Mouse (Mus musculus): ENCODE measurements around the gene Ampd2. TPM values are rescaled to one million over a fixed set of nuclear protein-coding genes. Genes with fewer than 3 reads are reported as not detected.

Gene Ampd2
- polyA plus RNA-seq, 1 experiment from 2014 or later = 50.1 TPM

DNA sequence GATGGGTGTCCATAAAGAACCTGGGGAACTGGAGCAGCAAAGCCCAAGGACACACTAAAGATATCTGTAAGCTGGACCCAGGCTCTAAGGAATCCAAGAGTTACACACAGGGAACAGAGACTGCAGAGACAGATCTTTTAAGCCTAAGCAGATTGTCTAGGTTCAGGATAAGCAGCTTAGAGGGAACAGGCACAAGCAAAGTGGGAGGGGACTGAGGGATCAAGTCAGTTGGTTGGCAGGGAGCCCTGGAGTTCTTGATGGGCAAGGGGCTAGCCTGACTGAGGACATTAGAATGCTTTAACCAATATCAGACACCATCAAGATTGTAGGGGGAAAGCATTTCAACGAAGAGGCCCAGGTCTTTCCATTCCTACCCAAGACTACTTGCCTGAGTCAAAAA, 7.7 kb upstream of the Ampd2 start:
- ATAC-seq (ENCODE audit: insufficient number of reproducible peaks, low FRiP score, low TSS enrichment, low read depth) = no peak
- no peak overlapping the region for H3K9ac ChIP-seq
- no peaks in the 10 kb centered on the region for H3K9me3 ChIP-seq
- no peaks in the 10 kb centered on the region for H3K36me3 ChIP-seq
- no peak overlapping the region for H3K4me2 ChIP-seq
- 67% methylated on average over 1 of the region's 1 CpGs for WGBS
- H3K27me3 ChIP-seq = no peaks in the 10 kb centered on the region
- H3K4me3 ChIP-seq = no peak overlapping the region
- H3K27ac ChIP-seq = no peak overlapping the region
- H3K4me1 ChIP-seq = peaks cover 10% of the 10 kb centered on the region

DNA sequence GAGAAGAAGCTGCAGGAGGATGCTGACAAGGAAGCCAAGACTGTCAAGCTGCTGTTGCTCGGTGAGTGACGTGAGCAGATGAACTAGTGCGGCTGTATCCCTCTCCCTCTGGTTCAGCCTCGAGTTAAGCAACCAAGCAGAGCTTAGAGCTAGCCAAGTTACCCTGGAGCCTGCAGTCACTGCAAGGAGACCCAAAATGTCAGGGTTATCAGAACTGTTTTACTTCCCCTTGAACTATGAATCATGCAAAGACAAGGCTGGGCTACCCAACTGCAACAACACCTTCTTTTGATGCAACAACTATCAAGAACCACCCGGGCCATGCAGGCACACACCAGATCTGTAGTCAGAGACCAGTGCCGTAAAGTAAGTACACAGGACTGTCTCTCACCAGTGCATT, 6.9 kb upstream of the Ampd2 start:
- ATAC-seq (ENCODE audit: insufficient number of reproducible peaks, low FRiP score, low TSS enrichment, low read depth) = no peak
- Histone ChIP-seq H3K4me1 (peaks cover 15% of the 10 kb centered on the region), H3K27me3 (no peaks in the 10 kb centered on the region), H3K4me3 (no peak overlapping the region), H3K9me3 (no peaks in the 10 kb centered on the region), H3K9ac (no peak overlapping the region), H3K36me3 (no peaks in the 10 kb centered on the region), H3K4me2 (no peak overlapping the region), H3K27ac (no peak overlapping the region)
- 61% methylated on average over 6 of the region's 6 CpGs for WGBS

DNA sequence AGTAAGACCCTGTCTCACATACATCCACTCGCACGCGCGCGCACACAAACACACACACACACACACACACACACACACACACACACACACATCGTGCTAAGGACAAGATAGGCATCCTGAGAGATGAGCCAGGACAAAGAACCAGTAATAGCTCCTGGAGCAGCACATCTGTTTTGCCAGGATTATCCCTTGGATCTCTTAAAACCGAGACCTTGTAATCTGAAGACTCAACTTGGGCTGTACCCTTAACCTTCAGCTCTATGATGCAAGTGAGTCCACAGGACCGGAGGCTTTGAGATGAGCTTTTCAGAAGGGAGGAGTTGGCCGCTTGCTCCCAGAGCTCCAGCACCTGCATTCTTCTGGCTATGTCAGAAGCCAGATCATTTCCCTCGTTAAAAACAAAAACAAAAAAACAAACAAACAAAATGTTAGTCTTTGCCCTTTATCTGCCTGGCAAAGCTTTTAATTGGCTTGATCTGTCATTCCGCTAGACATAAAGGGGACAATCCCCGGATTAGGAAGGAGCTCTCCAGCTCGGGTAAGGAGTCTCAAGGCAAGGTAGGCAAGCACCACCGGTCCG, 6.2 kb upstream of the Ampd2 start, which contains the start of gene Gnat2:
Gnat2 (plus strand) TSS at position 254 of the 580 bp plus-strand sequence.
- Histone ChIP-seq H3K27me3 (no peaks in the 10 kb centered on the region), H3K27ac (no peak within 1 kb of the TSS), H3K4me2 (no peak within 1 kb of the TSS), H3K36me3 (no peaks in the 10 kb centered on the region), H3K4me3 (no peak within 1 kb of the TSS), H3K9ac (no peak within 1 kb of the TSS), H3K4me1 (peaks cover 17% of the 10 kb centered on the region), H3K9me3 (no peaks in the 10 kb centered on the region)
- ATAC-seq (ENCODE audit: insufficient number of reproducible peaks, low FRiP score, low TSS enrichment, low read depth) = no peak
- WGBS = 73% methylated on average over 15 of the region's 15 CpGs

DNA sequence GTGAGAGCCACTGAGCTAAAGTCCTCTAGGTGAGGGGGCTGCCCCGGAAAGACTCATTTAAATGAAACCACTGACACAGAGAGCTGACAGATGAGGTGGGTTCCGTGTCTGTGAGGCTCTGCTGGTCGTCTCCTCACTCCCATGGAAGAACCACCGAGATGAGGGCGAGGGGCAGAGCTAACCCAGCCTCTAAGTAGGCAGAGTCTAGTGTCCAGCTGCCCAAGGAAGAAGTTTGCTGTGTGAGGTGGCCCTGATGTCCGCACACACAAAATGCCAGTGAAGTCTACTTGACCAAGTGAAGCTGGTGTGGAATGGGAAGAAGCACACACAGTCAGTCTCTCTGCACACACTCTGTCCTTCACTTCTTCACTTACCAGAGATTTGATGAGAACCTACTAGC, 5.6 kb upstream of the Ampd2 start:
- H3K9ac ChIP-seq = no peak overlapping the region
- H3K27ac ChIP-seq = no peak overlapping the region
- peaks cover 23% of the 10 kb centered on the region for H3K4me1 ChIP-seq
- H3K27me3 ChIP-seq = no peaks in the 10 kb centered on the region
- no peaks in the 10 kb centered on the region for H3K36me3 ChIP-seq
- no peak overlapping the region for H3K4me2 ChIP-seq
- no peak for ATAC-seq (ENCODE audit: insufficient number of reproducible peaks, low FRiP score, low TSS enrichment, low read depth)
- 70% methylated on average over 6 of the region's 6 CpGs for WGBS
- no peak overlapping the region for H3K4me3 ChIP-seq
- H3K9me3 ChIP-seq = no peaks in the 10 kb centered on the region

DNA sequence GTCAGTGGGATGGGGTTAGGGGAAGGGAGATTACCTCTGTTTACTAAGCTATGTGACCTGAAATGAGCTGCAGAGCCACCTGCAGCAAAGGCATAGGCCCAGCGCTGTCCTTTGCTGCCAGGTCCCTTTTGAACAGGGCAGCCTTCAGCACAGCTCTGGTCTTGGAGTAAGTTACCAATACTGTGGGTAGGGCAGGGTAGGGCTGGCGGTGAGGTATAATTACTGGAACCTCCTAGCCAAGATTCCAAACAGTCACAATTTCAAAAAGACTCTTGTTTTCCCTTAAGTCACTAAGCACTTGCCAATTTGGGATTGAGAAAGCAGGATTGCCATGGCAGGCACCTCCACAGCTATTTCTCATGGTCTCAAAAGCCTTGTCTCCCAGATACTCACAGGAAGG, 4.1 kb upstream of the Ampd2 start:
- Histone ChIP-seq H3K4me1 (peaks cover 33% of the 10 kb centered on the region), H3K4me2 (no peak overlapping the region), H3K27me3 (no peaks in the 10 kb centered on the region), H3K9me3 (no peaks in the 10 kb centered on the region), H3K36me3 (no peaks in the 10 kb centered on the region), H3K9ac (no peak overlapping the region), H3K4me3 (no peak overlapping the region), H3K27ac (no peak overlapping the region)
- WGBS = 69% methylated on average over 2 of the region's 2 CpGs
- no peak for ATAC-seq (ENCODE audit: insufficient number of reproducible peaks, low FRiP score, low TSS enrichment, low read depth)

DNA sequence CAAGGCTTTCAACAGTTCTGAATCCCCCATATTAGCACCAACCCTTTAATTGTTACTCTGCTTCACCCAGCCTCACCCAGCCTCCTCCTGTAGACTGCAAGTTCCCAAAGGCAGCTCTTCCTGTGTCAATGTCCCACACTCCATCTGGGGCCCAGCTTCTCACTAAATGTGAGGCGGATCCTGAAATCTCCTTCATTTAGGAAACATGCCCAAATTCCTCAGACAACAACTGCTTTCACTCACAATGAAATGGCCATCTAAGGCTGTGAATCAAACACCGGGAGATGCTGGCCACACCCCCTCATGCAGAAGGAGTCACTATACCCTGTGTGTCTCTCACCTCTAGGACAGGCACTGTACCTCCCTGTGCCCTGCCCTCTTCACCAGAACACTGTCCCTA, 3.5 kb upstream of the Ampd2 start:
- no peak overlapping the region for H3K9ac ChIP-seq
- H3K4me1 ChIP-seq = peaks cover 35% of the 10 kb centered on the region
- no peaks in the 10 kb centered on the region for H3K27me3 ChIP-seq
- ATAC-seq (ENCODE audit: insufficient number of reproducible peaks, low FRiP score, low TSS enrichment, low read depth) = no peak
- H3K9me3 ChIP-seq = no peaks in the 10 kb centered on the region
- H3K27ac ChIP-seq = no peak overlapping the region
- no peaks in the 10 kb centered on the region for H3K36me3 ChIP-seq
- 32% methylated on average over 2 of the region's 2 CpGs for WGBS
- no peak overlapping the region for H3K4me2 ChIP-seq
- no peak overlapping the region for H3K4me3 ChIP-seq

- H3K4me1 ChIP-seq = peaks cover 45% of the 10 kb centered on the region
These were observed 2.5 kb upstream of the Ampd2 start for GRCm38 (mm10) chr3:108088842-108089380.

GRCm38 (mm10) chr3:108087329-108087728, 878 bp upstream of the Ampd2 start:
- no peaks in the 10 kb centered on the region for H3K9me3 ChIP-seq
- no peak for ATAC-seq (ENCODE audit: insufficient number of reproducible peaks, low FRiP score, low TSS enrichment, low read depth)
- 87% methylated on average over 3 of the region's 3 CpGs for WGBS
- peak overlapping the region; percentile 13; the same call in 1 of the 2 replicates for H3K27ac ChIP-seq
- no peaks in the 10 kb centered on the region for H3K36me3 ChIP-seq
- no peak overlapping the region for H3K9ac ChIP-seq
- H3K27me3 ChIP-seq = no peaks in the 10 kb centered on the region
- H3K4me2 ChIP-seq = peak overlapping the region; percentile 99; the same call in 1 of the 2 replicates
- H3K4me1 ChIP-seq = peaks cover 61% of the 10 kb centered on the region
- no peak overlapping the region for H3K4me3 ChIP-seq

More at GRCm38 (mm10) chr3:108088842-108089380, 2.5 kb upstream of the Ampd2 start:
- Histone ChIP-seq H3K27me3 (no peaks in the 10 kb centered on the region), H3K27ac (peak overlapping the region; percentile 12; the same call in 1 of the 2 replicates), H3K36me3 (no peaks in the 10 kb centered on the region), H3K9me3 (no peaks in the 10 kb centered on the region), H3K4me2 (no peak overlapping the region), H3K9ac (no peak overlapping the region), H3K4me3 (no peak overlapping the region)
- no peak for ATAC-seq (ENCODE audit: insufficient number of reproducible peaks, low FRiP score, low TSS enrichment, low read depth)
- WGBS = 34% methylated on average over 5 of the region's 5 CpGs

GRCm38 (mm10) chr3:108085721-108086469, 556 bp downstream of the Ampd2 start:
- Histone ChIP-seq H3K4me2 (peak overlapping the region; percentile 99), H3K36me3 (peaks cover under 1% of the 10 kb centered on the region; the same call in 1 of the 2 replicates), H3K4me1 (peaks cover 74% of the 10 kb centered on the region), H3K4me3 (peak overlapping the region; percentile 68), H3K9me3 (no peaks in the 10 kb centered on the region), H3K9ac (peak overlapping the region; percentile 69), H3K27ac (peak overlapping the region; percentile 89), H3K27me3 (no peaks in the 10 kb centered on the region)
- peak; percentile 76 for ATAC-seq (ENCODE audit: insufficient number of reproducible peaks, low FRiP score, low TSS enrichment, low read depth)
- WGBS = under 1% methylated on average over 31 of the region's 31 CpGs

DNA sequence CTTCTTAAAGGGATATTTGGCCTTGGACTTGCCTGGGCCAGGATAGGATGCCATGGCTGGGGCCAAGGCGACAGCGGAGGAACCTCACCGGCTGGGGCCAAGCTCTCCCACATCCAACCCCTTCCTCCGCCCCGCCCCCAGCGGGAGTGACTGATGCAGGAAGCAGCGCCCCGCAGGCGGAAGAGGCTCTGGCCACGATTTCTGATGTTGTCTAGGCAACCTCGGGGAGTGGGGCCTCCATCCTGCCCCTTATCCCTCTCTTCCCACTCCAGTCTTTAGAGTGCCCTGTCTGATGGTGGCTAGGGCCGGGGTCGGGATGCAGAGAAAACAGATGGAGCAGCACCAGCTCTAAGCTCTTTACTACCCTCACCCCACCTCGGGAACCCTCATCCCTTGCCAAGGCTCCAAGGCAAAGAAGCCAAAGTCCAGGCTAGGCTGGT, 1.1 kb downstream of the Ampd2 start:
- Histone ChIP-seq H3K4me1 (peaks cover 73% of the 10 kb centered on the region), H3K27me3 (no peaks in the 10 kb centered on the region), H3K9me3 (no peaks in the 10 kb centered on the region), H3K4me2 (peak overlapping the region; percentile 99), H3K4me3 (peak overlapping the region; percentile 68), H3K36me3 (peaks cover 6% of the 10 kb centered on the region), H3K27ac (peak overlapping the region; percentile 89), H3K9ac (peak overlapping the region; percentile 69)
- WGBS = 0% methylated on average over 14 of the region's 14 CpGs
- peak; percentile 86 for ATAC-seq (ENCODE audit: insufficient number of reproducible peaks, low FRiP score, low TSS enrichment, low read depth)

DNA sequence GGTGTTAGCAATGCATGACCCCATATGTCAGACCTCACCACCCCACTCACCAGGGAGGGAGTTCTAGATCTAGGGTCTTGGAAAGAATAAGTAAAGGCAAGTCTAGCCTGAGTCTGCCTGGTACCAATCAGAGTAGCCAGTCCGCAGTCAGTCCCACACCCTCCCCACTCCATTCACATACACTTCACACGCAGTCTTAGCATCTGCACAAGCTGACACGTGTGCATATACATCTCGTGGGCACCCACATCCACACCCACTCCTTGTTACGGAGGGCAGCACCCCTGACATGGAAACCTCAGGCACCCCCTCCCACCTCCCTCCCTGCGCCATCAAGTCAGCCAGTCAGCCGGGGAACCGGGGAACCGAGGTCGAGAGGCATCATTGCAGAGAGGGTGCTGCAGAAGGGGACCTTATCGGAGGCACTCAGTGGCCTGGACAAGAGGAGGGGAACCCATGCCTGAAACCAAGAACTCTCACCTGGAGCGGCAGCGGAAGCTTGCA, 1.6 kb downstream of the Ampd2 start:
- peak overlapping the region; percentile 89; the same call in 1 of the 2 replicates for H3K27ac ChIP-seq
- no peaks in the 10 kb centered on the region for H3K27me3 ChIP-seq
- 10% methylated on average over 13 of the region's 13 CpGs for WGBS
- peak overlapping the region; percentile 60 for H3K9ac ChIP-seq
- no peaks in the 10 kb centered on the region for H3K9me3 ChIP-seq
- H3K4me2 ChIP-seq = peak overlapping the region; percentile 99
- H3K4me1 ChIP-seq = peaks cover 68% of the 10 kb centered on the region
- H3K36me3 ChIP-seq = peaks cover 11% of the 10 kb centered on the region
- no peak for ATAC-seq (ENCODE audit: insufficient number of reproducible peaks, low FRiP score, low TSS enrichment, low read depth)
- peak overlapping the region; percentile 68 for H3K4me3 ChIP-seq

Measured in limb, embryonic 15.5 days (tissue).